ENCODE assay signal across 17 mouse cellular contexts in the genomic region with DNA sequence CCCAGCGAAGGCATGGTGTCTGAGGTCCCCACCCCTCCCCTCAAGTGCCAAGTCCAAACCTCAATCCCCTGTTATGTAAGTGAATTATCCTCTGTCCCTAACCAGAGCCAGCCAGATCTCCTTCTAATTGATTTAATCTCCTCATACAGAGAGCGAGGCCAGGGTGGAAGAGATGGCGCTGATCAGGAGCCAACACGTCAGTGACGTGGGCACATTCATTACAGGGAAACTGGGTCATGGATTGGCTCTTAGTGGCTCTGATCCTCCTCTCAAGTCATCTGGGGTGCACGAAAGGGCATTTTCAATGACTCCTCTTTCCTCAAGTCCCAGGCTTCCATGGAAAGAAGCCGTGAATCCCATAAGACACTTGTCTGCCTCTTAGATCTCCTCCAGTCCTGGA. TPM values are rescaled to one million over a fixed set of nuclear protein-coding genes. Genes with fewer than 3 reads are reported as not detected.
"Had no signal": no experiment of that assay in that cellular context is flagged by ENCODE, and none has a peak within 500 bp of the region (broad histone marks: within the 10 kb centered on the region; RNA-seq: fewer than 3 reads in every experiment).

No protein-coding gene starts in this region.

- H3K4me3 ChIP-seq: neural tube, embryonic 12.5 days; neural tube, embryonic 13.5 days; neural tube, embryonic 15.5 days; stomach, embryonic 15.5 days had no signal

- H3K27ac ChIP-seq: neural tube, embryonic 12.5 days; neural tube, embryonic 13.5 days; neural tube, embryonic 15.5 days; stomach, embryonic 15.5 days; stomach, postnatal 0 days had no signal

- DNase-seq: right cerebral cortex, adult 18-20 months; right cerebral cortex, postnatal 14 days; right cerebral cortex, postnatal 25 days; right cerebral cortex, postnatal 4 days; spleen, adult 18-20 months; thymus, adult 18-20 months; thymus, adult 2 months; thymus, postnatal 14 days; thymus, postnatal 25 days; thymus, postnatal 36 days; thymus, postnatal 4 days had no signal

RNA-seq across cellular contexts. Expression of gene Tpbgl, which starts 17.8 kb away (rescaled TPM):
- total RNA-seq: neutrophil, adult 5-6 weeks had no signal
